Mouse (Mus musculus) Patski (cell line): ENCODE data around the gene Parva. TPM values are rescaled to one million over a fixed set of nuclear protein-coding genes. Genes with fewer than 3 reads are reported as not detected.
A peak's percentile ranks its signal among the peaks of the same experiment; 100 is the strongest.

ENCODE experiments used
- ATAC-seq: fragments of 100-300 bp; one replicate; pipeline ENCODE4 v1.8.0; 2021
- CTCF ChIA-PET: fragments of 350-600 bp; sonication (Branson Sonifier 250); formaldehyde crosslinking; loops from one replicate; lab custom pipeline; 2022; ENCODE audit warnings: inconsistent platforms; lab: Charles Lee
- POLR2A ChIA-PET: fragments of 350-600 bp; sonication (Branson Sonifier 250); formaldehyde crosslinking; loops from one replicate; lab custom pipeline; 2022; ENCODE audit warnings: antibody characterized with exemption, inconsistent platforms; lab: Charles Lee
- DNase-seq: peaks from one replicate; pipeline ENCODE4 v3.0.0-alpha.2; 2011; ENCODE audit warnings: low read depth, low spot score
- H3K27me3 ChIP-seq: fragments of 371-371 bp; one replicate; pipeline ENCODE4 v1.5.1; 2021
- CTCF ChIP-seq: fragments of 100-300 bp; IDR thresholded peaks from one replicate; pipeline ENCODE4 v1.5.1; 2021
- in situ Hi-C: fragments of 300-500 bp; cut with MboI; formaldehyde crosslinking; loops from 3 replicates; pipeline ENCODE4 v1.11.1; 2018; ENCODE audit warnings: low pct_unique_long_range_greater_than_20kb, mixed read lengths
- polyA plus RNA-seq: library from polyadenylated mRNA; unstranded; gene quantifications from one replicate; pipeline ENCODE4 v1.2.3, GENCODE M21; 2021

Parva gene
- polyA plus RNA-seq, 1 experiment from 2014 or later: 138 TPM

GRCm38 (mm10) chr7:112490825-112491224 lies 63.5 kb downstream of the Parva start:
- ATAC-seq (no peak), DNase-seq (no peak)
- ChIA-PET CTCF (no interaction called here), POLR2A (no interaction called here)
- no peak for TF ChIP-seq CTCF
- H3K27me3 ChIP-seq: no peaks in the 10 kb centered on the region
- in situ Hi-C loops: no loop called here

DNA sequence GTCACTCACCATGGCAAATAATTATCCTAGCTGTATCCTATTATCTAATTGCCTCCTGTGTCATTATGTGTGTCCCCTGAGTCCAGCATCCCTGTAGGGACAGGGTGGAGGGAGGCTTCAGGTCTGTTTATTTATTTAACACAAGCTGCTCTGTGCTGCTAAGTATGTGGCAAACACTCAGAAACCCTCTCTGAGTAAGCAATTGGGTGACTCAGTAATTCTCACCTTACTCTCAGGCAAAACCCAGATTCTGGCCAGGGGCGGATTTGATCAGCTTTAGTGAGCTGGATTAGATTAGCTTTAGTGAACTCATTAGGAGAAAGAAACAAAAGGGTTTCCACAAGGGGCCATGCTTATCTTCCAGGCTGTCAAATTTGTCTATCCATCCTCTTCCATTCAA lies 64.4 kb downstream of the Parva start:
- DNase-seq (peak; percentile 55), ATAC-seq (peak; percentile 62)
- ChIA-PET CTCF (interaction anchor here (1.3 kb wide), 1 partner anchor 8 kb away, joined by 4 read pairs; no protein-coding TSS in a partner anchor), POLR2A (no interaction called here)
- in situ Hi-C loops: no loop called here
- H3K27me3 ChIP-seq: no peaks in the 10 kb centered on the region
- no peak for TF ChIP-seq CTCF

DNA sequence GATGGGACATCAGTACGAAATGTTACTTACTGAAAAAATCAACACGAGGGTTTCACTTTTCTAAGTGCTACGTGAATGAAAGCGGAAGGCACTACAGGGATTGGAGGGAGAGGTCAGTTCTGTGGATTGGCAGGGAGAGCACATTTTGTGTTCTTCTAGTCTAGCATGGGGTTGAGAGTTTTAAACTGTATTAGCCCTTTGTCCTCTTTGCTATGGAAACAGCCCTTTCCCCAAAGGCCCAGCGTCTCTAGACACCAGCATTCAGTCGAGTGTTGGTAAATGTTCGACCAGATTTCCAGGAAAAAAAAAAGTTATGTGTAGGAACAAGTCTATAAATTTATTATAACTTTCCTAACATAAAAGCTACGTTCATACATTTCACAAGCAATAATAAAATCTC lies 68.6 kb downstream of the Parva start:
- no peak for DNase-seq
- ATAC-seq: no peak
- TF ChIP-seq CTCF: no peak
- POLR2A ChIA-PET: no interaction called here
- H3K27me3 ChIP-seq: no peaks in the 10 kb centered on the region
- CTCF ChIA-PET: no interaction called here
- in situ Hi-C loops: no loop called here

GRCm38 (mm10) chr7:112496921-112497320 lies 69.6 kb downstream of the Parva start:
- in situ Hi-C loops: no loop called here
- ChIA-PET CTCF (no interaction called here), POLR2A (no interaction called here)
- DNase-seq (no peak), ATAC-seq (no peak)
- no peaks in the 10 kb centered on the region for H3K27me3 ChIP-seq
- TF ChIP-seq CTCF: no peak

- no peak for TF ChIP-seq CTCF
- ChIA-PET CTCF (no interaction called here), POLR2A (no interaction called here)
- ATAC-seq (no peak), DNase-seq (no peak)
- H3K27me3 ChIP-seq: no peaks in the 10 kb centered on the region
- in situ Hi-C loops: no loop called here
Observed at GRCm38 (mm10) chr7:112498591-112499301, 71.4 kb downstream of the Parva start.

DNA sequence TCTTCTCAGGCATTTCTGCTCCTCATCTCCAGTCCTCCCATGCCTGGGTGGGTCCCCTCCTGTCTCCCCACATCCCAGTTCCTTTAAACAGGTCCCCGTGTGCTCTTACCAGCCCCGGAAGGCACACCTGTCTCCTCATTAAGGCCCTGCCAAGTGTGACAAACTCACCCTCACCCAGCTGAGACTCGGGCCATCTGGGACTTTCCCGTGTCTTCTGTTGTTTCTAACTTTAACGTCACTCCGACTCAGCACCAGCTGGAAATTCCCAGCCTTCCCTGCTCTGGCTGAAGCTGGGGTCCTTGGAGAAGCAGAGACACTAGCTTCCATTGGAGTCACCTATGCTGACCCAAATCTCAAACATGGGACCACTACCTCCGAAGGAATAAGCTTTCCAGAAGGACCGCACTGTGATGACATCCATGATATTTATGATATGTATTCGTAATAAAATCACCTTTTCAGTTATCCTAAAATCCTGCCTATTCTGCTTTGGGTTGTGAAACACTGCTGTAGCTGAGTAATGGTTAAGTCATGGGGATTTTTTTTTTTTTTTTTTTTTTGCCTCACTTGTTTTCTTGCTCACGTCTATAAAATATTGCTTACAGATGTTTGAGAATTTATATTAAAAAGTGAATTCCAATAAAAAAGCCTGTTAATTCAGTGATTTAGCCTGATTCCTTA lies 72.3 kb downstream of the Parva start:
- peak; percentile 30 for DNase-seq
- ATAC-seq: no peak
- H3K27me3 ChIP-seq: no peaks in the 10 kb centered on the region
- ChIA-PET CTCF (no interaction called here), POLR2A (interaction anchor here (0.6 kb wide), 1 partner anchor 289 kb away, joined by 3 read pairs; no protein-coding TSS in a partner anchor)
- TF ChIP-seq CTCF: no peak
- in situ Hi-C loops: no loop called here

GRCm38 (mm10) chr7:112500134-112500490 lies 72.8 kb downstream of the Parva start:
- TF ChIP-seq CTCF: no peak
- ChIA-PET POLR2A (interaction anchor here (0.6 kb wide), 1 partner anchor 290 kb away, joined by 3 read pairs; no protein-coding TSS in a partner anchor), CTCF (no interaction called here)
- H3K27me3 ChIP-seq: no peaks in the 10 kb centered on the region
- DNase-seq: no peak
- no peak for ATAC-seq
- in situ Hi-C loops: no loop called here

DNA sequence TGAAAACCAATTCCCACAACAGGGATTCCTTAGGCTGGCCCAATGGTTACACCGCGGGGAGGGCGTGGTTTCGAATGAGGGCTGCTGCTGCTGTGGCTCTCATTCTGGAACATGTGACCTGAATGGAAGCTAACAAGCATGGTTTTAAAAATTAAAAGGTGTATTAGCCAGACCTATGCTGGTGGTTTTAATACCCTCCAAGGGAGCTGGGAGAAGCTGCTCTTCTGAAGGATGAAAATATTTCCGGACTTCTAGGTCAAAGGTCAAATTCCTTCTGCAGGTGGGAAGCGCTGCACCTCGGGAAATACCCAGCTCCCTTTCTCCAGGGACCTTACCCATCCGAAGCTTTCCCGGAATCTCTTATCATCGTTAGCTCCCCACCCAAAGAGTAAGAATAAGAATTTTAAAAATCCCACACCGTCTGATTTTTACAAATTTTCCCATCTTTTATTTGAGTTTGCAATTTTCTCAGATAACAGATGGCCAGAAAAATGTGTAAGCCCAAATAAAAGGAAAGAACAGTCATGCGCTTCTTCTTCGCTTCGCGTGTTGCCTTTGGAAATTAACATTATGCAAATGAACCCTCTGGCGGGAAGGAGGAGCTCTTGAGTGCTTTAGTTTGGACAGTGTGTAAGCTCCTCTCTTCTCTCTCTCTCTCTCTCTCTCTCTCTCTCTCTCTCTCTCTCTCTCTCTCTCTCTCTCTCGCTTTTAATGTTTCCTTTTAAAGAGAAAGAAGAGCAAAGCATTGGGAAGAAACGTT lies 74.9 kb downstream of the Parva start:
- no peaks in the 10 kb centered on the region for H3K27me3 ChIP-seq
- in situ Hi-C loops: no loop called here
- DNase-seq: no peak
- ATAC-seq: no peak
- CTCF ChIA-PET: no interaction called here
- POLR2A ChIA-PET: no interaction called here
- TF ChIP-seq CTCF: no peak

GRCm38 (mm10) chr7:112502845-112503244 lies 75.5 kb downstream of the Parva start:
- H3K27me3 ChIP-seq: no peaks in the 10 kb centered on the region
- TF ChIP-seq CTCF: no peak
- no peak for ATAC-seq
- ChIA-PET POLR2A (no interaction called here), CTCF (no interaction called here)
- in situ Hi-C loops: no loop called here
- no peak for DNase-seq

- ATAC-seq (no peak), DNase-seq (no peak)
- in situ Hi-C loops: no loop called here
- ChIA-PET POLR2A (no interaction called here), CTCF (no interaction called here)
- no peak for TF ChIP-seq CTCF
- no peaks in the 10 kb centered on the region for H3K27me3 ChIP-seq
Observed at GRCm38 (mm10) chr7:112503448-112503847, 76.1 kb downstream of the Parva start.

DNA sequence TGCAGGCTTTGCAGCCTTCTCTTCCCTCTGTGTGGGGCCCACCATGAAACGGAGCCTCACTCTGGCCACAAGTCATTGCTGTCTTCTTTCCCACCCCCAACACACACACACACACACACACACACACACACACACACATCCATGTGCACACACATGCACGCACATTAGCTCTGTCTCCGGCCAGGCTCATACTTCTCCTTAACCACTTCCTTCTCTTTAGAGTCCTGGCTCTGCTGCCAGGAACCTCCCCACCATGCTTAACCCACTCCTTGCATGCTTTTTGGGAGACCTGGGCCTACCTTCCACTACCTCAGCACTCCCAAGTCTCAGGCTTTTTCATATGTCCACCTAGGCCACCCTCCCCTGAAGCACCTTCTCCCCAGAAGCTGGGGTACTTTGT lies 76.6 kb downstream of the Parva start:
- ATAC-seq: no peak
- H3K27me3 ChIP-seq: no peaks in the 10 kb centered on the region
- DNase-seq: no peak
- in situ Hi-C loops: no loop called here
- ChIA-PET POLR2A (no interaction called here), CTCF (no interaction called here)
- TF ChIP-seq CTCF: no peak
